Comparison of ENCODE assay signal across 10 mouse cellular contexts in genomic region chr6:112823096-112823495, GRCm38 (mm10).
DNase-seq lines count a peak whose midpoint lies in the region; ATAC-seq lines count a peak whose summit lies in the region.
"Had no signal": no experiment of that assay in that cellular context is flagged by ENCODE, and none has a peak within 500 bp of the region (broad histone marks: within the 10 kb centered on the region; RNA-seq: fewer than 3 reads in every experiment).

No protein-coding gene starts in this region.

- H3K4me2 ChIP-seq in neural tube, embryonic 13.5 days: no peak overlapping the region
- H3K4me2 ChIP-seq in heart, embryonic 11.5 days: no peak overlapping the region
- H3K4me2 ChIP-seq in liver, embryonic 12.5 days: no peak overlapping the region

- no peak for ATAC-seq in neural tube, embryonic 13.5 days (ENCODE audit: low read depth)
- ATAC-seq in heart, embryonic 11.5 days (replicated peaks; ENCODE audit: insufficient number of reproducible peaks, low FRiP score, low TSS enrichment): no peak
- ATAC-seq in liver, embryonic 12.5 days: no peak

- no peaks in the 10 kb centered on the region for H3K9me3 ChIP-seq in neural tube, embryonic 13.5 days
- H3K9me3 ChIP-seq in heart, embryonic 11.5 days (replicated peaks; ENCODE audit: control insufficient read depth, low read length): no peaks in the 10 kb centered on the region
- no peaks in the 10 kb centered on the region for H3K9me3 ChIP-seq in liver, embryonic 12.5 days (replicated peaks)
- H3K9me3 ChIP-seq: megakaryocyte, embryonic 14.5 days had no signal

- no peaks in the 10 kb centered on the region for H3K27me3 ChIP-seq in neural tube, embryonic 13.5 days
- no peaks in the 10 kb centered on the region for H3K27me3 ChIP-seq in heart, embryonic 11.5 days (ENCODE audit: control insufficient read depth, insufficient read depth, low read length)
- no peaks in the 10 kb centered on the region for H3K27me3 ChIP-seq in liver, embryonic 12.5 days (replicated peaks)
- H3K27me3 ChIP-seq: megakaryocyte, embryonic 14.5 days had no signal

- 85% methylated on average over 6 of the region's 6 CpGs for WGBS in neural tube, embryonic 13.5 days
- 84% methylated on average over 6 of the region's 6 CpGs for WGBS in heart, embryonic 11.5 days (ENCODE audit: insufficient replicate concordance)
- WGBS in liver, embryonic 12.5 days (ENCODE audit: insufficient replicate concordance): 78% methylated on average over 6 of the region's 6 CpGs

- peaks cover 49% of the 10 kb centered on the region for H3K4me1 ChIP-seq in neural tube, embryonic 13.5 days (replicated peaks)
- no peaks in the 10 kb centered on the region for H3K4me1 ChIP-seq in heart, embryonic 11.5 days (ENCODE audit: control insufficient read depth, insufficient read depth, low read length)
- 0 out of 2 replicates have a peak, but pooled peaks cover 5% of the 10 kb centered on the region for H3K4me1 ChIP-seq in liver, embryonic 12.5 days

- peak overlapping the region; percentile 46 for H3K27ac ChIP-seq in neural tube, embryonic 13.5 days (replicated peaks)
- no peak overlapping the region for H3K27ac ChIP-seq in heart, embryonic 11.5 days (ENCODE audit: low read depth, low read length)
- no peak overlapping the region for H3K27ac ChIP-seq in liver, embryonic 12.5 days

- peaks cover 4% of the 10 kb centered on the region; the same call in 1 of the 2 replicates for H3K36me3 ChIP-seq in neural tube, embryonic 13.5 days
- no peaks in the 10 kb centered on the region for H3K36me3 ChIP-seq in heart, embryonic 11.5 days (ENCODE audit: control insufficient read depth, insufficient read depth, low read length)
- H3K36me3 ChIP-seq in liver, embryonic 12.5 days: no peaks in the 10 kb centered on the region

- no peak for DNase-seq in neural tube, embryonic 10.5 days (ENCODE audit: extremely low spot score, low spot score)
- DNase-seq in frontal cortex, adult 2 months (ENCODE audit: extremely low spot score in 1 of 2, low spot score in 1 of 2): peak; percentile 85 to 87
- DNase-seq in left cerebral cortex, adult 18-20 months (ENCODE audit: low spot score in 2 of 2): peak; percentile 75 to 85
- no peak for DNase-seq in urinary bladder, postnatal 10 days (ENCODE audit: low spot score)
- DNase-seq in spleen, postnatal 36 days (ENCODE audit: low spot score in 2 of 2): no peak
- DNase-seq: gastrocnemius, postnatal 25 days had no signal

- H3K9ac ChIP-seq in neural tube, embryonic 13.5 days: no peak overlapping the region
- no peak overlapping the region for H3K9ac ChIP-seq in heart, embryonic 11.5 days (ENCODE audit: low read depth, low read length)
- H3K9ac ChIP-seq in liver, embryonic 12.5 days: no peak overlapping the region

- no peak overlapping the region for H3K4me3 ChIP-seq in neural tube, embryonic 13.5 days
- no peak overlapping the region for H3K4me3 ChIP-seq in heart, embryonic 11.5 days (ENCODE audit: low read depth, low read length)
- H3K4me3 ChIP-seq in liver, embryonic 12.5 days: no peak overlapping the region
- H3K4me3 ChIP-seq: megakaryocyte, embryonic 14.5 days had no signal

Comparison
In these comparisons a context has a peak if more than half of its experiments do, and no peak if none do; other contexts are left out.
1. DNase-seq: peak in frontal cortex, adult 2 months (2 of 2) and left cerebral cortex, adult 18-20 months (2 of 2); none in neural tube, embryonic 10.5 days (single experiment), urinary bladder, postnatal 10 days (single experiment) and spleen, postnatal 36 days (0 of 2).